10 mouse cellular contexts compared by ENCODE assay signal in genomic region chr9:91405753-91406178, GRCm38 (mm10). TPM values are rescaled to one million over a fixed set of nuclear protein-coding genes. Genes with fewer than 3 reads are reported as not detected.
A peak's percentile ranks its signal among the peaks of the same experiment; 100 is the strongest.
DNase-seq lines count a peak whose midpoint lies in the region; ATAC-seq and TF ChIP-seq lines count a peak whose summit lies in the region.
"Had no signal": no experiment of that assay in that cellular context is flagged by ENCODE, and none has a peak within 500 bp of the region (broad histone marks: within the 10 kb centered on the region; RNA-seq: fewer than 3 reads in every experiment).

No protein-coding gene starts in this region.

- no peaks in the 10 kb centered on the region for H3K9me3 ChIP-seq in E14TG2a.4 (ENCODE audit: low read length)
- H3K9me3 ChIP-seq in forebrain, embryonic 14.5 days (replicated peaks; ENCODE audit: control insufficient read depth, low read length) = no peaks in the 10 kb centered on the region
- 0 out of 2 replicates have a peak, but pooled peaks cover 3% of the 10 kb centered on the region for H3K9me3 ChIP-seq in midbrain, embryonic 12.5 days

- WGBS in forebrain, embryonic 14.5 days = under 1% methylated on average over 16 of the region's 16 CpGs
- WGBS in midbrain, embryonic 12.5 days = 0% methylated on average over 16 of the region's 16 CpGs
- 2% methylated on average over 16 of the region's 16 CpGs for WGBS in lung, adult 2 months

- no peaks in the 10 kb centered on the region for H3K36me3 ChIP-seq in E14TG2a.4 (ENCODE audit: insufficient read depth, low read length)
- H3K36me3 ChIP-seq in forebrain, embryonic 14.5 days (ENCODE audit: control insufficient read depth, insufficient read depth, low read length) = no peaks in the 10 kb centered on the region
- H3K36me3 ChIP-seq in midbrain, embryonic 12.5 days = no peaks in the 10 kb centered on the region

- H3K4me2 ChIP-seq in forebrain, embryonic 14.5 days (ENCODE audit: low read length) = peak overlapping the region; percentile 41
- H3K4me2 ChIP-seq in midbrain, embryonic 12.5 days (replicated peaks) = peak overlapping the region; percentile 43
- H3K4me2 ChIP-seq: lung, embryonic 14.5 days had no signal

- peak overlapping the region; percentile 57 for H3K9ac ChIP-seq in forebrain, embryonic 14.5 days (ENCODE audit: low read length)
- peak overlapping the region; percentile 45 for H3K9ac ChIP-seq in midbrain, embryonic 12.5 days (replicated peaks)
- H3K9ac ChIP-seq: lung, embryonic 14.5 days had no signal

- H3K27me3 ChIP-seq in E14TG2a.4 (ENCODE audit: insufficient read depth, low read length) = peaks cover 82% of the 10 kb centered on the region
- peaks cover 77% of the 10 kb centered on the region for H3K27me3 ChIP-seq in forebrain, embryonic 14.5 days (replicated peaks; ENCODE audit: control insufficient read depth, insufficient read depth, low read length)
- H3K27me3 ChIP-seq in midbrain, embryonic 12.5 days = peaks cover 76% of the 10 kb centered on the region

- peak; percentile 55 for DNase-seq in cerebellum, adult 9-10 months
- DNase-seq in forebrain, embryonic 14.5 days (ENCODE audit: low spot score) = no peak
- DNase-seq in ovary, postnatal 36 days (ENCODE audit: low spot score) = no peak
- DNase-seq in lung, adult 2 months = no peak
- DNase-seq in yolk sac, embryonic 10.5 days (ENCODE audit: low spot score) = no peak
- no peak for DNase-seq in thymus, postnatal 10 days (ENCODE audit: low spot score in 2 of 2)
- DNase-seq: gastrocnemius, postnatal 10 days; lung, embryonic 14.5 days had no signal

- peaks cover 27% of the 10 kb centered on the region for H3K4me1 ChIP-seq in E14TG2a.4 (replicated peaks; ENCODE audit: low read depth, low read length)
- no peaks in the 10 kb centered on the region for H3K4me1 ChIP-seq in forebrain, embryonic 14.5 days (ENCODE audit: control insufficient read depth, insufficient read depth, low read length)
- 0 out of 2 replicates have a peak, but pooled peaks cover 4% of the 10 kb centered on the region for H3K4me1 ChIP-seq in midbrain, embryonic 12.5 days
- no peaks in the 10 kb centered on the region for H3K4me1 ChIP-seq in lung, adult 2 months (ENCODE audit: control insufficient read depth, insufficient read depth, low read length)

- TF ChIP-seq POLR2A in lung, adult 2 months (IDR thresholded peaks at IDR 0.05; ENCODE audit: borderline replicate concordance, extremely low read depth, low read depth, low read length) = no peak

- 0 out of 2 replicates have a peak, but pooled peaks have one; percentile 25 for ATAC-seq in forebrain, embryonic 14.5 days
- ATAC-seq in midbrain, embryonic 12.5 days (ENCODE audit: low FRiP score, low read depth) = no peak

- H3K4me3 ChIP-seq in E14TG2a.4 (replicated peaks; ENCODE audit: low read length) = peak overlapping the region; percentile 17; the same call in 1 of the 2 replicates
- peak overlapping the region; percentile 16 for H3K4me3 ChIP-seq in forebrain, embryonic 14.5 days (ENCODE audit: low read depth, low read length)
- peak overlapping the region; percentile 36 for H3K4me3 ChIP-seq in midbrain, embryonic 12.5 days
- no peak overlapping the region for H3K4me3 ChIP-seq in lung, adult 2 months (replicated peaks; ENCODE audit: extremely low read depth, low read depth, low read length)

- peak overlapping the region; percentile 55 for H3K27ac ChIP-seq in forebrain, embryonic 14.5 days (ENCODE audit: low read depth, low read length)
- H3K27ac ChIP-seq in midbrain, embryonic 12.5 days (replicated peaks) = peak overlapping the region; percentile 79

- TF ChIP-seq CTCF in E14TG2a.4 (conservative IDR thresholded peaks at IDR 0.05; ENCODE audit: low read length) = no peak
- no peak for TF ChIP-seq CTCF in lung, adult 2 months (IDR thresholded peaks at IDR 0.05; ENCODE audit: insufficient read depth, low read length)

RNA-seq across cellular contexts. Expression of gene Zic1, which starts 40.2 kb away (rescaled TPM):
- polyA plus RNA-seq in forebrain, embryonic 14.5 days (2014; fragmentation: Nextera tagmentation; extraction: Ambion mirVana) = 14.4 and 14.8 TPM in 2 replicates
- 11.9 and 17.2 TPM in 2 replicates for polyA plus RNA-seq in midbrain, embryonic 12.5 days (2016; fragmentation: Nextera tagmentation; extraction: Ambion mirVana)
- polyA plus RNA-seq in lung, adult 2 months (2012; rRNA removed) = 0.49 and 1.6 TPM in 2 replicates
- polyA plus RNA-seq: lung, embryonic 14.5 days had no signal

RNA-seq across cellular contexts. Expression of gene Zic4, which starts 43.6 kb away (rescaled TPM):
- 45.1 and 56.3 TPM in 2 replicates for polyA plus RNA-seq in forebrain, embryonic 14.5 days (2014; fragmentation: Nextera tagmentation; extraction: Ambion mirVana)
- 44.6 and 76.9 TPM in 2 replicates for polyA plus RNA-seq in midbrain, embryonic 12.5 days (2016; fragmentation: Nextera tagmentation; extraction: Ambion mirVana)
- not detected in 2 replicates for polyA plus RNA-seq in lung, adult 2 months (2012; rRNA removed)
- polyA plus RNA-seq: lung, embryonic 14.5 days had no signal

Comparison
In these comparisons a context has a peak if more than half of its experiments do, and no peak if none do; other contexts are left out.
1. RNA of gene Zic4, which starts 43.6 kb away (polyA plus RNA-seq): 45.1 to 56.3 TPM in forebrain, embryonic 14.5 days and 44.6 to 76.9 TPM in midbrain, embryonic 12.5 days; not detected in lung, adult 2 months; every median in the first group is over 10 times any median in the second.